Mouse (Mus musculus) heart, postnatal 0 days (tissue): ENCODE results near the gene Tldc1.

Experiments
- CTCF ChIP-seq: IDR thresholded peaks from 2 replicates; pipeline ENCODE4 v1.5.1; 2016; ENCODE audit warnings: antibody characterized with exemption, control low read depth, low read depth
- EP300 ChIP-seq: IDR thresholded peaks from 2 replicates; pipeline ENCODE4 v1.6.1; 2016; ENCODE audit warnings: antibody characterized with exemption, low read depth

GRCm38 (mm10) chr8:119817446-119817845, 39.2 kb upstream of the Tldc1 start:
- TF ChIP-seq CTCF (no peak), EP300 (no peak)
